Mouse (Mus musculus) heart, embryonic 11.5 days (tissue): Measurements from ENCODE around the gene Sox13. TPM values are rescaled to one million over a fixed set of nuclear protein-coding genes. Genes with fewer than 3 reads are reported as not detected.

ENCODE experiments used
- ATAC-seq: fragments of 200-750 bp; cut with Nextera tagmentation; replicated peaks from 2 replicates; pipeline ENCODE4 v1.8.0; 2017; ENCODE audit warnings: moderate library complexity; ENCODE audit not compliant: insufficient number of reproducible peaks, low FRiP score, low TSS enrichment
- H3K27ac ChIP-seq: fragments of 300-500 bp; sonication (generic); 2 replicates; pipeline ENCODE4 v1.5.1; 2014; ENCODE audit warnings: mild to moderate bottlenecking, low read depth, low read length
- H3K27me3 ChIP-seq: fragments of 300-500 bp; sonication (generic); 2 replicates; pipeline ENCODE4 v1.6.1; 2014; ENCODE audit warnings: mild to moderate bottlenecking, low read length, mixed read lengths; ENCODE audit not compliant: control insufficient read depth, insufficient read depth
- H3K36me3 ChIP-seq: fragments of 300-500 bp; sonication (generic); 2 replicates; pipeline ENCODE4 v1.6.1; 2014; ENCODE audit warnings: mild to moderate bottlenecking, low read length, moderate library complexity, mixed read lengths; ENCODE audit not compliant: control insufficient read depth, insufficient read depth
- H3K4me1 ChIP-seq: fragments of 300-500 bp; sonication (generic); 2 replicates; pipeline ENCODE4 v1.6.1; 2014; ENCODE audit warnings: low read length; ENCODE audit not compliant: control insufficient read depth, insufficient read depth
- H3K4me2 ChIP-seq: fragments of 300-500 bp; sonication (generic); 2 replicates; pipeline ENCODE4 v1.6.1; 2014; ENCODE audit warnings: mild to moderate bottlenecking, moderate library complexity
- H3K4me3 ChIP-seq: fragments of 300-500 bp; sonication (generic); 2 replicates; pipeline ENCODE4 v1.5.1; 2014; ENCODE audit warnings: low read depth, low read length
- H3K9ac ChIP-seq: fragments of 300-500 bp; sonication (generic); 2 replicates; pipeline ENCODE4 v1.6.1; 2014; ENCODE audit warnings: mild to moderate bottlenecking, low read depth, low read length, moderate library complexity
- H3K9me3 ChIP-seq: fragments of 300-500 bp; sonication (generic); replicated peaks from 2 replicates; pipeline ENCODE4 v1.6.1; 2016; ENCODE audit warnings: low read length; ENCODE audit not compliant: control insufficient read depth
- WGBS: fragments of 180-500 bp; shearing (Covaris S2); extraction: QIAGEN DNeasy Blood & Tissue Kit; methylation state at CpG from one replicate; pipeline ENCODE4 v1.1.7; 2014; ENCODE audit not compliant: insufficient replicate concordance; 5-methylcytosine and 5-hydroxymethylcytosine counted together
- polyA plus RNA-seq: library from polyadenylated mRNA; unstranded; fragments of >200 nt; fragmentation: Nextera tagmentation; extraction: Ambion mirVana; gene quantifications from 2 replicates; pipeline ENCODE4 v1.2.1, GENCODE M21; 2014

Gene Sox13
- polyA plus RNA-seq, 1 experiment from 2014 or later, result 3.3 TPM

DNA sequence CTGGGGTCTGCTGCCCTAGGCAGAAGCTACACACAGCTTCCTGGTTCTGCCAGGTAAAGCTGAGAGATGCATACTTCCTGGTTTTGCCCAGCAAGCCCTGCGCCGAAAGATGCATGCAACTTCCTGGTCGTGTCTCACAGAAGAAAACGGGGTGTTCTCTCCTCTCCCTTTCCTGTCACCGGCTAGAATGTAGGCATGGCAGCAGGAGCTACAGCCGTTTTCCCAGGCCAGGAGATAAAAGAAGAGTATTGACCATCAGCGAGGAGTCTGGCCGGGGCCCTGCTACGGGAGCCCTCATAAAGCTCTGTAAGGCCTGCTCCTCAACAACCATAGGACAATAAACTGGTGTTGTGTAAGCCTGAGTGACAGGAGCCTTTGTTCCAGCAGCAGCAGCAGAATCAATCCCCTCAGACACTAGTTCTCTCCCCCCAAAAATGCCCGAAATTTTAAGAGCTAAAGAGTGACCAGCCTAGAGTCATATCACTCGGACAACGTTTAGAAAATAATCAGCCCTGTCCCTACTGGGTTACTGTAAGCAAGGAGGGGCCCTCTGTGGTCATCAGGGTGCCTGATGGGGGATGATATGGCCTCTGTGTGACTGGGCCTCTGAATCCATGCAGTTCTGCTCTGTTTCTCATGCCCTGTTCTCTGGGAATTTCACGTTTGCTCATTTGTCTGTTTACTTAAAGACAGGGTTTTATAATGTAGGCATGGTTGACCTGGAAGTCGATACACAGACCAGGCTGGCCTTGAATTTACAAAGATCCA lies 13.9 kb upstream of the Sox13 start:
- no peaks in the 10 kb centered on the region; the same call in 1 of the 2 replicates for H3K9me3 ChIP-seq
- no peak overlapping the region for H3K27ac ChIP-seq
- no peak overlapping the region for H3K4me2 ChIP-seq
- H3K4me1 ChIP-seq, result peaks cover 8% of the 10 kb centered on the region; the same call in 1 of the 2 replicates
- no peak for ATAC-seq
- no peaks in the 10 kb centered on the region for H3K36me3 ChIP-seq
- H3K27me3 ChIP-seq, result 0 out of 2 replicates have a peak, but pooled peaks cover 2% of the 10 kb centered on the region
- no peak overlapping the region for H3K4me3 ChIP-seq
- H3K9ac ChIP-seq, result no peak overlapping the region
- WGBS, result 55% methylated on average over 14 of the region's 14 CpGs

GRCm38 (mm10) chr1:133434756-133435112 lies 10.6 kb upstream of the Sox13 start:
- WGBS, result 17% methylated on average over 10 of the region's 10 CpGs
- H3K27me3 ChIP-seq, result 0 out of 2 replicates have a peak, but pooled peaks cover 2% of the 10 kb centered on the region
- H3K27ac ChIP-seq, result 0 out of 2 replicates have a peak overlapping the region, but pooled peaks have one; percentile 19
- no peak for ATAC-seq
- H3K36me3 ChIP-seq, result no peaks in the 10 kb centered on the region
- H3K4me2 ChIP-seq, result peak overlapping the region; percentile 59
- peak overlapping the region; percentile 29 for H3K4me3 ChIP-seq
- peak overlapping the region; percentile 44 for H3K9ac ChIP-seq
- H3K9me3 ChIP-seq, result 0 out of 2 replicates have a peak, but pooled peaks cover 3% of the 10 kb centered on the region
- peaks cover 8% of the 10 kb centered on the region; the same call in 1 of the 2 replicates for H3K4me1 ChIP-seq

DNA sequence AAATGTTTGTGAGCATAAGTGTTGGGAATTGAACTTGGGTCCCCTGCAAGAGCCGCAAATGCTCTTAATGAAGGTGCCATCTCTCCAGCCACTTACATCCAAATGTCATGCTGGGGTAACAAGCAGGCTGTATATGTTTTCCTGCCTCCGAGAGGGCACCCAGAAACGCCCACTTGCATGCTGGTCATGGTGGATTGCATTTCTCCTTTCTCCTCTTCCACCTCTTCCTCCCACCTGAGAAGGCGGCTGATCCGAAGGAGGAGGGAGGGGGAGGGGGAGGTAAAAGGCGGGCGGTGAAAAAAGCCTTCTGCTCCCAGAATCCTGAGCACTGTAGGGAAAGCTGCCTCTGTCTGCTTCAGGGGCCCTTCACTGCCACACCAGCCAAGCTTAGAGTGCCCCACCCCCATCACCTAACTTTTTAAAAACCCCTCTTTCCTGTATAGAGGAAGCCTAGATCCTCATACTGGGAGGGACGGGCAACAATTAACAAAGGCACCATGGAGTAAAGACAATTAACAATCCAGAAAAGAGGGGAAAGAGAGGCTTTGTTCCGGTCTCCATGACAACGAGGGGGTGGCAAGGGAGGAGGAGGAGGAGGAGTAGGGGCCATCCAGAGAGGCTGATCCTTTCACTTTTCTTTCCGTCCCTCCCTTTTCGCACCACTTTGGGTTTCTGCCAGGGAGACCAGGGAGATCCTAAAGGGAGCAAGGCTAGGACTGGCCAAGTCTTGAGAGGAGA lies 10.0 kb upstream of the Sox13 start:
- Histone ChIP-seq H3K27ac (no peak overlapping the region), H3K9me3 (peaks cover 4% of the 10 kb centered on the region; the same call in 1 of the 2 replicates), H3K4me3 (peak overlapping the region; percentile 29), H3K4me1 (peaks cover 8% of the 10 kb centered on the region; the same call in 1 of the 2 replicates), H3K27me3 (0 out of 2 replicates have a peak, but pooled peaks cover 2% of the 10 kb centered on the region), H3K9ac (peak overlapping the region; percentile 44), H3K4me2 (peak overlapping the region; percentile 59), H3K36me3 (no peaks in the 10 kb centered on the region)
- ATAC-seq, result no peak
- WGBS, result 15% methylated on average over 10 of the region's 12 CpGs

DNA sequence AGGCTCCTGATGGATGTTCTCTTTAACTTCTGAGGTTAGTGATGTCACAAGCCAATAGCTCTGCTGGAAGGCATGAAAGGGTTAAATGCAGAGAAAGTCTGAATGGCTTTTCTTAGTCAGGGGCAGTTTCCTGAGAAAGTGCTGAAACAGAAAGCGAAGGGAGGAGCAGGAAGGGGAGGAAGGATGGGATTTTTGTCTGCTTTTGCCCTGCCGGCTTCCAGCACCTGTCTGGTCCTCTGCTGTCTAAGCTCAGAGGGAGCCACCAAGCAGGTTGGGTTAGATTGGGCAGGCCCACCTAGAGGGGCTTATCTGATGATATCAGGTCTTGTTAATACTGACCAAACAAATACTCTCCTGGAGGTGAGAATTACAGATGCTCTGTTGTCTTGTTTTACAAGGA lies 8.4 kb upstream of the Sox13 start:
- Histone ChIP-seq H3K9ac (no peak overlapping the region), H3K4me1 (peaks cover 8% of the 10 kb centered on the region; the same call in 1 of the 2 replicates), H3K27ac (no peak overlapping the region), H3K27me3 (0 out of 2 replicates have a peak, but pooled peaks cover 2% of the 10 kb centered on the region), H3K4me3 (no peak overlapping the region), H3K36me3 (no peaks in the 10 kb centered on the region), H3K9me3 (peaks cover 5% of the 10 kb centered on the region; the same call in 1 of the 2 replicates), H3K4me2 (no peak overlapping the region)
- 34% methylated on average over 2 of the region's 2 CpGs for WGBS
- ATAC-seq, result no peak

DNA sequence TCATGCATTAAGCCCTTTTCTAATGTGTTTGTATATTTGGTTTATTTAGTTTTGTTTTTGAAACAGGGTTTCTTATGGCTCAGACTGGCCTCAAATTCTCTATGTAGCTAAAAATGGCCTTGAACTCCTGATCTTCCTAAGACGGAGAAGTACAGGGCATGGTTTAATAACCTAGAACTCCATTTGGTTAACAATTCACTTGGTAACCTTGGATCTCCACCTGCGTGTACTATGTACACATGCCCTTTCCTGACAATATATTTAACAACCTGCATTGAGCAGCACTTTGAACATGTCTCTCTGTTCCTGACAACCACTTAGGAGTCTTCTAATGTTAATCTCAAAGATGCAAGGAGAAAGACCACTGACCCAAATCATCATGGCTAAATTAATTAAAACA lies 7.0 kb upstream of the Sox13 start:
- Histone ChIP-seq H3K4me2 (no peak overlapping the region), H3K36me3 (no peaks in the 10 kb centered on the region), H3K4me3 (no peak overlapping the region), H3K4me1 (peaks cover 8% of the 10 kb centered on the region; the same call in 1 of the 2 replicates), H3K27ac (no peak overlapping the region), H3K9ac (no peak overlapping the region), H3K9me3 (peaks cover 5% of the 10 kb centered on the region; the same call in 1 of the 2 replicates), H3K27me3 (0 out of 2 replicates have a peak, but pooled peaks cover 2% of the 10 kb centered on the region)
- ATAC-seq, result no peak
- WGBS, result 76% methylated on average over 2 of the region's 2 CpGs

- Histone ChIP-seq H3K4me1 (peaks cover 13% of the 10 kb centered on the region), H3K4me3 (no peak overlapping the region), H3K4me2 (peak overlapping the region; percentile 83), H3K36me3 (no peaks in the 10 kb centered on the region), H3K27me3 (peaks cover 4% of the 10 kb centered on the region; the same call in 1 of the 2 replicates), H3K9ac (no peak overlapping the region), H3K27ac (no peak overlapping the region), H3K9me3 (peaks cover 2% of the 10 kb centered on the region; the same call in 1 of the 2 replicates)
- 46% methylated on average over 4 of the region's 4 CpGs for WGBS
- no peak for ATAC-seq
Measured at GRCm38 (mm10) chr1:133424547-133425140, 467 bp upstream of the Sox13 start.

- Histone ChIP-seq H3K4me3 (peak overlapping the region; percentile 61), H3K27ac (peak overlapping the region; percentile 82), H3K9ac (peak overlapping the region; percentile 68), H3K36me3 (no peaks in the 10 kb centered on the region), H3K27me3 (peaks cover 4% of the 10 kb centered on the region; the same call in 1 of the 2 replicates), H3K4me2 (peak overlapping the region; percentile 83), H3K9me3 (no peaks in the 10 kb centered on the region), H3K4me1 (peaks cover 19% of the 10 kb centered on the region)
- under 1% methylated on average over 28 of the region's 31 CpGs for whole genome bisulfite sequencing
- ATAC-seq, result no peak
Measured at GRCm38 (mm10) chr1:133423166-133423542, 1.0 kb downstream of the Sox13 start.

- no peak for ATAC-seq
- Histone ChIP-seq H3K27me3 (peaks cover 4% of the 10 kb centered on the region; the same call in 1 of the 2 replicates), H3K9me3 (no peaks in the 10 kb centered on the region), H3K36me3 (no peaks in the 10 kb centered on the region), H3K4me3 (peak overlapping the region; percentile 61), H3K9ac (peak overlapping the region; percentile 68), H3K4me2 (peak overlapping the region; percentile 83), H3K27ac (peak overlapping the region; percentile 82), H3K4me1 (peaks cover 23% of the 10 kb centered on the region)
- WGBS, result under 1% methylated on average over 29 of the region's 29 CpGs
Measured at GRCm38 (mm10) chr1:133422615-133423161, 1.5 kb downstream of the Sox13 start.
